Mouse (Mus musculus) neutrophil, adult 5-6 weeks (primary cell): Measurements from ENCODE around the gene Spg21. TPM values are rescaled to one million over a fixed set of nuclear protein-coding genes. Genes with fewer than 3 reads are reported as not detected.

Experiments used
- ATAC-seq: fragments of 151-379, 151-347 bp; 2 replicates; pipeline ENCODE4 v1.8.0; 2017; ENCODE audit warnings: mild to moderate bottlenecking, moderate TSS enrichment; ENCODE audit not compliant: insufficient number of reproducible peaks, poor library complexity, low FRiP score, severe bottlenecking; ENCODE audit errors: extremely low read depth
- total RNA-seq: library from RNA; stranded (forward); fragments of 200-1000 nt; gene quantifications from 2 replicates; pipeline ENCODE4 v1.2.3, GENCODE M21; 2017

Gene Spg21
- total RNA-seq, 1 experiment from 2014 or later, result 45.2 TPM

GRCm38 (mm10) chr9:65529659-65530058, 68.9 kb downstream of the Spg21 start:
- ATAC-seq, result no peak

GRCm38 (mm10) chr9:65531283-65531682, 70.5 kb downstream of the Spg21 start:
- no peak for ATAC-seq

- ATAC-seq, result no peak
Observed at GRCm38 (mm10) chr9:65532986-65533385, 72.2 kb downstream of the Spg21 start.

GRCm38 (mm10) chr9:65534111-65534510, 73.4 kb downstream of the Spg21 start:
- ATAC-seq, result no peak

- peak; percentile 89 for ATAC-seq
Observed at GRCm38 (mm10) chr9:65535191-65535722, 74.5 kb downstream of the Spg21 start.

- 0 out of 2 replicates have a peak, but pooled peaks have one; percentile 9 for ATAC-seq
Observed at GRCm38 (mm10) chr9:65535789-65536469, 75.2 kb downstream of the Spg21 start.

- no peak for ATAC-seq
Observed at GRCm38 (mm10) chr9:65536491-65536890, 75.7 kb downstream of the Spg21 start.

Other genes starting within 250 kb of the Spg21 start
- not detected in 2 replicates for gene Cilp, start 195.8 kb upstream of the Spg21 start, total RNA-seq
- gene Clpx, start 166.7 kb upstream of the Spg21 start, total RNA-seq, result 42.4 and 50.0 TPM in 2 replicates
- gene Pdcd7, start 114.8 kb upstream of the Spg21 start, total RNA-seq, result 38.8 and 39.4 TPM in 2 replicates
- gene Ubap1l, start 99.9 kb upstream of the Spg21 start, total RNA-seq, result 2.4 TPM in 1 of 2 replicates, not detected in the other
- gene Kbtbd13, start 69.3 kb upstream of the Spg21 start, total RNA-seq, result not detected in 2 replicates
- gene Rasl12, start 62.4 kb upstream of the Spg21 start, total RNA-seq, result not detected in 2 replicates
- gene Slc51b, start 38.0 kb upstream of the Spg21 start, total RNA-seq, result not detected in 2 replicates
- 15.5 and 17.3 TPM in 2 replicates for gene Mtfmt, start 25.2 kb upstream of the Spg21 start, total RNA-seq
- gene Ankdd1a, start 59.2 kb downstream of the Spg21 start, total RNA-seq, result 0.93 TPM in 1 of 2 replicates, not detected in the other
- 103 and 108 TPM in 2 replicates for gene Plekho2, start 119.1 kb downstream of the Spg21 start, total RNA-seq
- gene Pif1, start 126.2 kb downstream of the Spg21 start, total RNA-seq, result not detected in 2 replicates
- gene Rbpms2, start 168.7 kb downstream of the Spg21 start, total RNA-seq, result 2.1 and 3.3 TPM in 2 replicates
- gene Oaz2, start 207.1 kb downstream of the Spg21 start, total RNA-seq, result 53.5 and 64.0 TPM in 2 replicates